Mouse (Mus musculus) lung, embryonic 16.5 days (tissue): ENCODE results near the gene Tet1. TPM values are rescaled to one million over a fixed set of nuclear protein-coding genes. Genes with fewer than 3 reads are reported as not detected.
"Not testable (repeated sequence)": the region's sequence is repeated elsewhere in the genome, so short reads cannot be mapped to it uniquely, and the experiment has no call there.

Source experiments
- ATAC-seq: fragments of 200-750 bp; cut with Nextera tagmentation; 2 replicates; pipeline ENCODE4 v1.8.0; 2017; ENCODE audit warnings: low read depth, mild to moderate bottlenecking, moderate library complexity
- H3K27ac ChIP-seq: fragments of 300-500 bp; sonication (generic); 2 replicates; pipeline ENCODE4 v1.5.1; 2014; ENCODE audit warnings: mild to moderate bottlenecking, control low read depth, low read length
- H3K27me3 ChIP-seq: fragments of 300-500 bp; sonication (generic); 2 replicates; pipeline ENCODE4 v1.6.1; 2014; ENCODE audit warnings: low read depth, low read length, mixed read lengths; ENCODE audit not compliant: control insufficient read depth, insufficient read depth
- H3K36me3 ChIP-seq: fragments of 300-500 bp; sonication (generic); 2 replicates; pipeline ENCODE4 v1.6.1; 2014; ENCODE audit warnings: low read length; ENCODE audit not compliant: control insufficient read depth, insufficient read depth
- H3K4me1 ChIP-seq: fragments of 300-500 bp; sonication (generic); replicated peaks from 2 replicates; pipeline ENCODE4 v1.6.1; 2014; ENCODE audit warnings: low read length, mixed read lengths; ENCODE audit not compliant: control insufficient read depth, insufficient read depth
- H3K4me2 ChIP-seq: fragments of 300-500 bp; sonication (generic); 2 replicates; pipeline ENCODE4 v1.6.1; 2014; ENCODE audit warnings: low read depth, low read length, control low read depth
- H3K4me3 ChIP-seq: fragments of 300-500 bp; sonication (generic); 2 replicates; pipeline ENCODE4 v1.5.1; 2014; ENCODE audit warnings: mild to moderate bottlenecking, low read length, control low read depth
- H3K9ac ChIP-seq: fragments of 300-500 bp; sonication (generic); 2 replicates; pipeline ENCODE4 v1.6.1; 2014; ENCODE audit warnings: low read length, control low read depth
- H3K9me3 ChIP-seq: fragments of 300-500 bp; sonication (generic); 2 replicates; pipeline ENCODE4 v1.6.1; 2016; ENCODE audit warnings: low read length; ENCODE audit not compliant: control insufficient read depth
- WGBS: fragments of 180-500 bp; shearing (Covaris S2); extraction: QIAGEN DNeasy Blood & Tissue Kit; methylation state at CpG from one replicate; pipeline ENCODE4 v1.1.7; 2014; 5-methylcytosine and 5-hydroxymethylcytosine counted together
- polyA plus RNA-seq: library from polyadenylated mRNA; unstranded; fragments of >200 nt; fragmentation: Nextera tagmentation; extraction: Ambion mirVana; gene quantifications from 2 replicates; pipeline ENCODE4 v1.2.1, GENCODE M21; 2015

Tet1 gene
- polyA plus RNA-seq = 21.5 and 27.0 TPM in 2 replicates

DNA sequence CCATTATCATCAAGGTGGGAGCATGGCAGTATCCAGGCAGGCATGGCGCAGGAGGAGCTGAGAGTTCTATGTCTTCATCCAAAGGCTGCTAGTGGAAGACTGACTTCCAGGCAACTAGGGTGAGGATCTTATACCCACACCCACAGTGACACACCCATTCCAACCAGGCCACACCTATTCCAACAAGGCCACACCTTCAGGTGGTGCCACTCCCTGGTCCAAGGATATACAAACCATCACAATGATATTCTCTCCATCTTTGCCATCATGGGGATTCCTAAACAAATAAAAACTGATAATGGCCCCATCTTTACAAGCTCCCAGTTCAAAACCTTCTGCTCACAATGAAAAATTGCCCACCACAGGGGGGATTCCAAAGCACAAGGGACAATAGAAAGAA is at the start of gene Tet1:
Gene Tet1 (minus strand): TSS at position 101 of the 400 bp plus-strand sequence.
- H3K4me1 ChIP-seq, H3K4me3 ChIP-seq, H3K4me2 ChIP-seq, H3K36me3 ChIP-seq, H3K9me3 ChIP-seq, H3K27ac ChIP-seq, H3K27me3 ChIP-seq, H3K9ac ChIP-seq, ATAC-seq: not testable (repeated sequence)
- WGBS = no CpG with 5 or more reads among the region's 1 CpGs

DNA sequence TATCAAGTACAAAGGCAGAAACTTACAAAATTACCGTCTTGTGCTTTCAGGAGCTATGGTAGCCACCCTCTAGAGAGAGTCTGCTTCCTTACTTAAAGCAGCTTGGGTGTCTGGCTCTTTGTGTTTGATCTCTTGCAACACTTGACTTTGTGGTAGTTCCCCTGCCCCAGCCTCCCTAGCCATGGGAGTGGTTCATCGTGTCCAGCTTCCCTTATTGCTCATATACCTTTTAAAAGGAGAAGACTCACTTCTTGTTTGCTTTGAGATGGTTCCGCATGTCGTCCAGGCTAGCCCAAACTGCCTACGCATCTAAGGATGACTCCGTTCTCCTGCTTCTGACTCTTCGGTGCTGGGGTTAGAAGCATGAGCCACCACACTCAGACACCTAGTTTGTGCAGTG is 39.8 kb upstream of the Tet1 start:
- ATAC-seq = no peak
- Histone ChIP-seq H3K4me2 (no peak overlapping the region), H3K4me1 (no peaks in the 10 kb centered on the region), H3K9me3 (no peaks in the 10 kb centered on the region), H3K9ac (no peak overlapping the region), H3K4me3 (no peak overlapping the region), H3K27me3 (no peaks in the 10 kb centered on the region), H3K27ac (no peak overlapping the region), H3K36me3 (peaks cover 18% of the 10 kb centered on the region)
- WGBS = 92% methylated on average over 7 of the region's 7 CpGs

DNA sequence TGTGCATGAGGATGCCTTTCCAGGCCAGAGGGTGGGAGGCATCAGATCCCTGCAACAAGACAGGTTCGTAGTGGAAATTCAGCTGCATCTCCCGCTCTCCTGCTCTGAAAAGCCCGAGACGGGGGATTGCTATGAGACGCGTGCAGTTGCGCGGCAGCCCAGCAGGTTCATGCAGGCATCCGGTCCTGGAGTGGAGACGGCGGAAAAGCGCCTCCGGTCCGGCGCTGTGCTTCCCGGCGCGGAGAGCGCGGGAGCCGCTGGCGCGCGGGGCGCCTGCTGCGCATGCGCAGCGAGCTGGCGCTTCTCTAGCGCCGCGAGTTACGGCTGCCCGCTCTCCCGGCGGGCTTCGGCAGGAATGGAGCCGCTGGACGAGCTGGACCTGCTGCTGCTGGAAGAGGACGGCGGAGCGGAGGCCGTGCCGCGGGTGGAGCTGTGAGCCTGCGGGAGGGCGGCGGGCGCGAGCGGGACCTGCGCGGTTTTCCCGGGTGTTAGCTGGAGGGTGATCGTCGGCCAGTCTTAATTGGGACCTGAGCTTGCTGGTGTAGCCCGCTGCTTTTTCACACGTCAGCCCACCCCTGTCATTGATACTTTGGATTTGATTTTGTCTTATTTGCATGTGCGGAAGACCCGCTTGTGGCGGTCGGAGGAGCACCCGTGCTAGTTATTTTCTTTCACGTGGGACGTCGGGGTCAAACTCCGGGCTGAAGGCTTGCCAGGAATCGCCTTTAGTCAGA is 38.1 kb upstream of the Tet1 start, which contains the start of gene Dna2:
Gene Dna2 (plus strand): TSS at position 289 of the 734 bp plus-strand sequence.
- Histone ChIP-seq H3K27ac (peak within 1 kb of the TSS; percentile 88), H3K36me3 (peaks cover 15% of the 10 kb centered on the region), H3K9ac (peak within 1 kb of the TSS; percentile 84), H3K9me3 (no peaks in the 10 kb centered on the region), H3K4me3 (peak within 1 kb of the TSS; percentile 79), H3K4me2 (peak within 1 kb of the TSS; percentile 85), H3K4me1 (no peaks in the 10 kb centered on the region), H3K27me3 (no peaks in the 10 kb centered on the region)
- peak; percentile 93 for ATAC-seq
- under 1% methylated on average over 56 of the region's 68 CpGs for WGBS

DNA sequence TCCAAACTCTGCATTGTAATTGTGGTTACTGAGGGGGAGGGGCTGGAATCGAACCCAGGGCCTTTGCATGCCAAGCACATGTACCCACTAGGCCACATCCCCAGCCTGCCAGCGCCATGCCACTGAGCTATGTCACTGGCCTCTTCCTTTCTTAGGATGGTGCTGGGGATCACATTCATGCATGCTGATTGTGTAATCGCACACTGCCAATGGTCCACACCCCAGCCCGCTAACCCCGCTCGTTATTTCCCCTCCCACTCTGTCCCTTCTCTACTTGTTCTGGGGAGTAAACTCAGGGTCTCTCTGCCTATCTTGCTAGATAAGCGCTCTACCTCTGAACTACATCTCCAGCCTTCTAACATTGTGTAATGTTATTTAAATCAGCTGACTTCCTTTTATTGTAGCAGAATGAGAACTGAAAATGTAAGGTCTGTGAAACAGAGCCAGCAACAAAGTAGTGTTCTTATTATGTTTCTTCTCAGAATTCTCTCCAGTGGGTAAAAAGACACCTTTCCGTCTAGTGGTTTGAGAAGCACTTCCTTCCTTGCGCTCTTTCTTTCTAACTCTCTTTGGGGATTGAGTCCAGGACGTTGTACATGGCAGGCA is 36.3 kb upstream of the Tet1 start:
- 83% methylated on average over 10 of the region's 10 CpGs for WGBS
- Histone ChIP-seq H3K4me3 (no peak overlapping the region), H3K27ac (no peak overlapping the region), H3K9ac (no peak overlapping the region), H3K9me3 (no peaks in the 10 kb centered on the region), H3K4me2 (no peak overlapping the region), H3K27me3 (no peaks in the 10 kb centered on the region), H3K4me1 (no peaks in the 10 kb centered on the region), H3K36me3 (peaks cover 10% of the 10 kb centered on the region)
- ATAC-seq = no peak

DNA sequence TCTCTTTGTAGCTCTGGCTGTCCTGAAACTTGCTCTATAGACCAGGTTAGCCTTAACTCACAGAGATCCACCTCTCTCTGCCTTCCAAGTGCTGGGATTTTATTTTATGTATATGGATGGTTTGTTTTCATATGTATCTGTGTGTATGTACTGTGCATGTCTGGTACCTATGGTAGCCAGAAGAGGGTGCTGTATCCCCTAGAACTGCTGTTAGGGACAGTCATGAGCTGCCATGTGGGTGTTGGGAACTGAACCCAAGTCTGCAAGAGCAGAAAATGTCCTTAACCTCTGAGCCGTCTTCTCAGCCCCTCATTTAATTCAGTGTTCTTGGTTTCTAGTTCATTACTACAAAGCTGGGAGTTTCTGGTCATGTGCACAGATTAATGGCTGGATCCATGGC is 23.6 kb upstream of the Tet1 start:
- no peak overlapping the region for H3K4me2 ChIP-seq
- H3K36me3 ChIP-seq = peaks cover 22% of the 10 kb centered on the region
- 97% methylated on average over 1 of the region's 1 CpGs for WGBS
- no peak overlapping the region for H3K4me3 ChIP-seq
- no peaks in the 10 kb centered on the region for H3K27me3 ChIP-seq
- no peak overlapping the region for H3K27ac ChIP-seq
- H3K4me1 ChIP-seq = no peaks in the 10 kb centered on the region
- no peaks in the 10 kb centered on the region for H3K9me3 ChIP-seq
- no peak for ATAC-seq
- no peak overlapping the region for H3K9ac ChIP-seq

DNA sequence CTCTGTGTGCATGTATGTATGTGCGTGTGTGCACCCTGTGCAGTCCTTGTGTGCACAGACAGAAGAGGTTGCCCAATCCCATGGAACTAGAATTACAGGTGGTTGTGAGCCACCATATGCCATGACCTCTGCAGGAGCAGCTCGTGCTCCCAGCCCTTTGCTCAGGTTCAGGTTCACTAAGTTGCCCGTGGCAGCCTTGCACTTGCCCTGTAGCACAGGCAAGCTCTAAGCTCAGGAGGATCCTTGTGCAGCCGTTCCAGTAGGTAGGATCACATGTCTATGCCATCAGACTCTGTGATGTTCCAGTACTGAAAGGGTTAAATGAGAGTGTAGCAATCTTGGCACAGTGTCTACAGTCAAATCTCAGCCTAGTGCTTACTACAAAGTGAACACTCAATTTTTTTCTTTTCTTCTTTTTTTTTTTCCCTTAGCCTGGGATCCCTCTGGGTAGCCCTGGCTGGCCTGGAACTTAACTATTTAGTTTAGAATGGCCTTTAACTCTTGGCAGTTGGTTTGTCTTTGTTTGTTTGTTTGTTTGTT is 15.4 kb upstream of the Tet1 start:
- Histone ChIP-seq H3K4me2 (no peak overlapping the region), H3K27me3 (no peaks in the 10 kb centered on the region), H3K27ac (no peak overlapping the region), H3K4me3 (no peak overlapping the region), H3K4me1 (peaks cover 9% of the 10 kb centered on the region), H3K36me3 (peaks cover 6% of the 10 kb centered on the region), H3K9me3 (no peaks in the 10 kb centered on the region), H3K9ac (no peak overlapping the region)
- no peak for ATAC-seq
- 80% methylated on average over 4 of the region's 4 CpGs for WGBS

DNA sequence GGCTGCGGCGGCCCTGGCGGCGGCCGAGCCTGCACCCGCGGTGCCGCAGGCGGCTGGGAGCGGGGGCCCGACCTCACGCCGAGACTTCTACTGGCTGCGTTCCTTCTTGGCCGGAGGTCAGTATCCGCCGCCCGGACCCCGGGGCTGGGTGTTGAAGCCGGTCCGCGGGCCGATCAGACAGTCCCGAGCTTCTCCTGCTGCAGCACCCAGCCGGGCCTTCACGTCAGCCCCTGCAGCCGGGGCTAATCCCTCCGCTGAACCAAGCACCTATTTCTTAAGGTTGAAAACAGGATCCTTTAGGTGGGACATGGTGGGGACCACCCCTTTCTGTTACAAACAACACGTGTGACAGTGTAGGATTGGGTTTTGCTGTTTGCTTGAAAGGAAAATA is 12.0 kb upstream of the Tet1 start:
- peak overlapping the region; percentile 90 for H3K4me2 ChIP-seq
- 3% methylated on average over 20 of the region's 29 CpGs for WGBS
- peak; percentile 71 for ATAC-seq

DNA sequence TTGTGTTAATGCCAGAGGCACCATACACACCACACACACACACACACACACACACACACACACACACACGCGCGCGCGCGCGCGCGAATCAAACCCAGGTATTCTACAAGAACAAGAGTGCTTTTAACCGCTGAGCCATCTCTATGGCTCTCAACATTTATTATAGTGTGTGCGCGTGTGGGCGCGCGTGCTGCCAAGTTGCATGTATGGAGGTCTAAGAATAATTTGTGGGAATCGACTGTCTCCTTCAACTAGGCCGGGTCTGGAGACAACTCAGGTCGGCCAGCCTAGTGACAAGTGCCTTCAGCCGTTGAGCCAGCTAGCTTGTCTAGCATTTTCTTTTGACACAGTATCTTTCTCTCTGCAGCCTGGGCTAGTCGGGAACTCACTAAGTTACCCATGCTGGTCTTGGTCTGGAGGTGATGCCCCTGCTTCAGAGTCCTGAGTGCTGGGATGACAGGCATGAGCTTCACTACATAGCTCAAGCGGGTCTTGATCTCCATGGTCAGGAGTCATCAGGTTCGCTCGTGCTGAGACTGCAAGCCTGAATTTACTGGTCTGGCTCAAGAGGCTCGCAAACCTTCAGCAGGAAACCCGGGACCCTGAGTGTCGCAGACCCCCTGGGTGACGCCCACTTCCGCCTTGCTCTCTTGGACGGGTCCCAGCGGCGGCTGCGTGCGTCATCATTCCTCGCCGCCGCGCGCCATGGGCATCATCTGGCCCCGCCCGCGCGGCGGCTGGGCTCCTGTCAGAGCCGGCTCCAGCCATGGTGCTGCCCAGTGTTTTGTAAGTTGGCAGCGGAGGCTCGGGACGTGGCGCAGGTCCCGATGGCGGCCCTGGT is 11.3 kb upstream of the Tet1 start, which contains the start of gene Slc25a16:
Gene Slc25a16 (plus strand): TSS at position 709 of the 841 bp plus-strand sequence.
- Histone ChIP-seq H3K4me1 (peaks cover 9% of the 10 kb centered on the region), H3K4me3 (peak within 1 kb of the TSS; percentile 99), H3K9ac (peak within 1 kb of the TSS; percentile 96), H3K27ac (peak within 1 kb of the TSS; percentile 90), H3K36me3 (no peaks in the 10 kb centered on the region), H3K27me3 (no peaks in the 10 kb centered on the region), H3K4me2 (peak within 1 kb of the TSS; percentile 90), H3K9me3 (no peaks in the 10 kb centered on the region)
- peak; percentile 97 for ATAC-seq
- WGBS = 1% methylated on average over 50 of the region's 50 CpGs

More for the DNA sequence above, 12.0 kb upstream of the Tet1 start:
- Histone ChIP-seq H3K4me3 (peak overlapping the region; percentile 99), H3K36me3 (no peaks in the 10 kb centered on the region), H3K27ac (peak overlapping the region; percentile 90), H3K4me1 (peaks cover 9% of the 10 kb centered on the region), H3K9ac (peak overlapping the region; percentile 96), H3K9me3 (no peaks in the 10 kb centered on the region), H3K27me3 (no peaks in the 10 kb centered on the region)

DNA sequence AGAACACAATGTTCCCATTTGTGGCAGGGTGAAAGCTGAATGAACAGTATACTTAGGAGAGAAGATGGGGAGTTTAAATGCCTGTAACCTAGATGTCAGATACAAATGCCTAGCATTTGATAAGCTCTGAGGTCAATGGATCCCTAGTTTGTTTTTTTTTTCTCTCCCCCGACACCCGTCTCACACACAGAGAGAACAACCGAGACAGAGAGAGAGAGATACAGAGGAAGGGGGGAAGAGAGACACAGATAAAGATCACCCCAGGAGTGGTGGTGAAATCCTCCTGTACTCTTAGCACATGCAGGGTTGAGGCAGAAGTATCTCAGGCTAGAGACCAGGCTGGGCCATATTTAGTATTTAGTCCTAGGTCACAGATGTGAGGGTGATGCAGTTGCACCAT is 10.2 kb upstream of the Tet1 start:
- Histone ChIP-seq H3K9me3 (no peaks in the 10 kb centered on the region), H3K36me3 (no peaks in the 10 kb centered on the region), H3K4me3 (no peak overlapping the region), H3K9ac (no peak overlapping the region), H3K27ac (no peak overlapping the region), H3K4me2 (no peak overlapping the region), H3K27me3 (no peaks in the 10 kb centered on the region), H3K4me1 (peaks cover 9% of the 10 kb centered on the region)
- no peak for ATAC-seq
- 67% methylated on average over 3 of the region's 3 CpGs for WGBS
